Mouse (Mus musculus): ENCODE data around the gene Asdurf. TPM values are rescaled to one million over a fixed set of nuclear protein-coding genes. Genes with fewer than 3 reads are reported as not detected.
"Not testable (repeated sequence)": the region's sequence is repeated elsewhere in the genome, so short reads cannot be mapped to it uniquely, and the experiment has no call there.

Asdurf gene
- 1 to 10 TPM in 1 of 2 experiments, not detected in 1; 6.9 TPM for total RNA-seq (2021)

DNA sequence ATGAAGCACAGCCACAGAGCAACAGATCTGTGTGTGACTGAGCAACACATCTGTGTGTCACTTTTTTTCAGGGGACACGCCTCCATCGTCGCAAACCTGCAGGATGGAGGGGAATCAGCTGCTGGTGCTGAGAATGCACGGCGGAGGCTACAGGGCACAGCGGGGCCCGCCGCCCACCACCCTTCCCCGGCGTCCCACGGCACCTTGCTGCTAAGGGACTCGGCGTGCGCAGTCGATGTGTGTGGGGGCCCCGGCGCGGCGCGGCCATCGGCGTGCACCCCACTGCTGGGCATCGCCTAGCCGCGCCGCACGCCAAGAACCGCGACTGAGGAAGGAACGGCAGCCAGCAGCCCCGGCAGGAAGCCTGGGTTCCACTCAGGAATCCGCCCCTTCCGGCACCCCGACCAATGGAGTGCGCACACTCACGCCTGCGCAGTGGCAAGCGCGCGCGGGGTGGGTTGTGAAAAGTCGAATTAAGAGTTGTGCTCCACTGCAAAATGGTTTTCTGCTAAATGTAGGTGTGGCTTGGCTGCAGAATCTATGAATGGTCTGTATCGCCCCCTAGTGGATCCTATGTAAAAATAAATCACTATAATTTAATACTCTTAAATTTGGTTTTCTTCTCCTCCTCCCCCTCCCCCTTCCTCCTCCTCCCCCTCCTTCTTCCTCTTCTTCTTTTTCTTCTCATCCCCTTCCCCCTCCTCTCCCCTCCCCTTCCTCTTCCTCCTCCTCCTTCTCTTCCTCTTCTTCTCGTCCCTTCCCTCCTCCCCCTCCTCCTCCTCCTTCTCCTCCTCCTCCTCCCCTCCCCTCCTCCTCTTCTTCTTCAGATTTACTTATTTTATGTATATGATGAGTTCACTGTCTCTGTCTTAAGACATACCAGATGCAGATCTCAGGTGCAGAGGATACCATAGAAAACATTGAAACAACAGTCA lies at the start of gene Asdurf, which contains the start of the genes Gm28551 and Asnsd1:
Gene Asdurf, minus strand, starts transcription at position 293 of the 935 bp plus-strand sequence.
Gene Gm28551, minus strand, starts transcription at position 341 of the 935 bp plus-strand sequence.
Gene Asnsd1, minus strand, starts transcription at position 426 of the 935 bp plus-strand sequence.
- peak; percentile 91 to 95 for DNase-seq (ENCODE audit: extremely low spot score in 1 of 2, low spot score in 1 of 2)

DNA sequence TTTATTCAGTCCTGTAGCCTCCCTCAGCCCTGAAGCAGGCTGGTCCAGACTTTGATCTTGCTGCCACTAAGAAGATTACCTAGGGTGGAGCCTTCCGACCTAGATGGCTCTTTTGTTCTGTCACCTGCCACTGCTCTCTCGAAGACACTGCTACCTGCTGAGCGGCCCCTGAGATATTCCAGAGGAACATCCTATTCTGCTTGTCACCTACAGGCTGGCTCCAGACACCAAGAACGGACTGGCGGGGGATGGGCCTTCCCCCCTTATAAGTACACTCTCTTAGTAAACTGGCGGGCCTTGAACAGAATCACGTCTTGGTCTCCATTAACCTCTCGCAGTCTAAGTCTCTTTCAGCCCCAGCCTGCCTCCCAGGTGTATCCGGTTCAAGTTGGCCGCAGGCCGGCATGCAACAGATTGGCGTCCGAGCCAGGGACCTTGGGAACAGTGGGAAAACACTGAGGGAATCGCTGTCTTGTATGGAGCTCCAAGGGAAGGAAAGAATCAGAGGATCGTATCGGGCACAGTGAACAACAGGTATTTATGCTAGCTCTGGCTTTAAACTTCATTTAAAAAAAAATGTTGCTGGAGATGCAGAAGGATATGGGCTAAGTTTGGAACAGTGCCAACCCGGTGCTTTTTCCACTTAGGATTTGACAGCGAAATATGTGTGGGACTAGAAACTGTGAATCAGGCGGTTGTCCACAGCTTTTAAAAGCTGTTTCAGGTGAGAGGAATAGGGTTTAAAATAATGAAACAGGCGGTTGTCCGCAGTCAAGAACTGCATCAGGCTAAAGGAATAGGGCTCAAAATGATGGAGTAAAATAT lies 41.7 kb upstream of the Asdurf start:
- DNase-seq (ENCODE audit: extremely low spot score in 1 of 2, low spot score in 1 of 2), result not testable (repeated sequence)

GRCm38 (mm10) chr1:53388762-53389161 lies 36.3 kb upstream of the Asdurf start:
- no peak for DNase-seq (ENCODE audit: extremely low spot score in 1 of 2, low spot score in 1 of 2)

DNA sequence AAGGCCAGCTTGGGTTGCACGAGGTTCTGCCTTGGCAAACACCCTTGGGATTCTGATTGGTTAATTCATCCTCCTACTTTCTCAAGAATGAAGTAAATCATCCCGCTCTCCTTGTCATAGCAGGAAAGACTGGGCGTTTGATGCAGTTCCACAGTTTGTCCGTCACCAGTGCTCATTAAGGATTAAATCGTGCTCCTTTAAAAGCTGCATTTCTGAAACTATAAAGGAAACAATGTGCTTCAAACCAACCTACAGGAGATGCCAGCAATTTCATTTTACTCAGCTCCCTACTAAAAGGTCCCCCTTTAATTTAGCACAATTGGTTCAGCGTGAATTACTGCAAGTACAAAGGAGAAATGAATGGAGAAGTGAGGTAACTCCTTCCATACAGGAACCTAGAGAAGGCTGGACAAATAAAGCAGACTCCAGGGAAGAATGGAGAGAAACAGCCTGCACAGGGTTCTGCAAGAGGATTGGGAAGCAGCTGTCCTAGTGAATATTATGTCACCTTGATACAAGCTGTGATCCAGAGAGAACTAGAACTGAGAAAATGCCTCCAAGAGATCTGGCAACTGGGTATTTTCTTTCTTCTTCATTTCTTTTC lies 31.8 kb upstream of the Asdurf start:
- no peak for DNase-seq (ENCODE audit: extremely low spot score in 1 of 2, low spot score in 1 of 2)

GRCm38 (mm10) chr1:53377731-53378130 lies 25.3 kb upstream of the Asdurf start:
- DNase-seq (ENCODE audit: extremely low spot score in 1 of 2, low spot score in 1 of 2), result no peak

DNA sequence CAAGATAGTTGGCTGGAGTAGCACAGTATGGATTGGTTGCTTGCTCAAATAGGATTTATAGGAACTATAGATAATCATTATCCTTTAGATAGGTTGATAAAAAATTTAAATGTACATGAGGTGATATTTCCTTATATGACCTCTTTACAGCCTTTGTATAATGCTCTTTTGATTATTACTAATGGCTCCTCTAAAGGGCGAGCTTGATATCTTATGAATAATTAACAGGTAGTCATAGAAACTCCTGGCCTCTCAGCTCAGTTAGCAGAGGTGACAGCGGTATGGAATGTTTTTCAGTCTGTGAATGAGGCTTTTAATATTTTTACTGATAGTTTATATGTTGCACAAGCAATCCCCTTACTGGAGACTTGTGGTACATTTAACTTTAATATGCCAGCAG lies 23.5 kb upstream of the Asdurf start:
- DNase-seq (ENCODE audit: extremely low spot score in 1 of 2, low spot score in 1 of 2), result not testable (repeated sequence)

- DNase-seq (ENCODE audit: extremely low spot score in 1 of 2, low spot score in 1 of 2), result no peak
Measured at GRCm38 (mm10) chr1:53358988-53359387, 6.6 kb upstream of the Asdurf start.

DNA sequence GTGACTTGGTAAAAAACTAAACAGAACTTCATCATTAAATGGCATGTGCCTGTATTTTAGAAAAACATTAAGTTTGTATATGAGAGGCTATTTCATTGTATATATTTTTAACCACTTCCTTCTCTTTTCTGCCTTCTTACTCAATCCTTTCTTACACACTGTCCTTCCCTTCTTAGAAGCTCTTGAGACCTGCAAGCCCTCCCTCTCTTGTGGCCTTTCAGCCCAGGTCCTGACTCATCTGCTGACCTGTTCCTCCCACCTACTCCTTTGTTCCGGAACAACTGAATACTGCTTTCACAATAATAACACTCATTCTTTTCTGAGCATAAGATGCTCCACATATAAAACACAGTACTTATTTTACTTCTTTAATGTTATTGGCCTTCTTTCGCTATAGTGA lies 11.3 kb downstream of the Asdurf start:
- DNase-seq (ENCODE audit: extremely low spot score in 1 of 2, low spot score in 1 of 2), result no peak

- not testable (repeated sequence) for DNase-seq (ENCODE audit: extremely low spot score in 1 of 2, low spot score in 1 of 2)
Measured at GRCm38 (mm10) chr1:53337403-53337802, 15.0 kb downstream of the Asdurf start.

- no peak for DNase-seq (ENCODE audit: extremely low spot score in 1 of 2, low spot score in 1 of 2)
Measured at GRCm38 (mm10) chr1:53335465-53335864, 17.0 kb downstream of the Asdurf start.

GRCm38 (mm10) chr1:53333527-53333926 lies 18.9 kb downstream of the Asdurf start:
- not testable (repeated sequence) for DNase-seq (ENCODE audit: extremely low spot score in 1 of 2, low spot score in 1 of 2)

GRCm38 (mm10) chr1:53324827-53325494 lies 27.5 kb downstream of the Asdurf start:
- no peak for DNase-seq (ENCODE audit: extremely low spot score in 1 of 2, low spot score in 1 of 2)

DNA sequence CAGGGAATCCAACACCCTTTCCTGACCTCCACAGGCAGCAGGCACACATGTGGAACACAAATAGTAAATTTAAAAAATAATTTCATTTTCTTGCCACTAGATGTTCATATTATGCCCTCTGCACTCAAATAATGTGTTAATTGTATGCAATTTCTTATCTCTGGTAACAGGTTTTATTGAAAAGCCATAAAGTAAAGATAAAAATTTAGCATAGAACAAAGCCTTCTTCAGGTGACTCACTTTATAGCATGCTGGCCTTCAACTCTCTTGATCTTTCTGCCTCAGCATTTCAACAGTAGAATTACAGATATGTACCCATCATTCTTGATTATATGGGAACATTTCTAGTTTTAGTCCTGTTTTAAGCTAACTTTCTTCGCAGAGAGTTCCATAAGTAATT lies 28.1 kb downstream of the Asdurf start:
- no peak for DNase-seq (ENCODE audit: extremely low spot score in 1 of 2, low spot score in 1 of 2)

GRCm38 (mm10) chr1:53323254-53323653 lies 29.2 kb downstream of the Asdurf start:
- DNase-seq (ENCODE audit: extremely low spot score in 1 of 2, low spot score in 1 of 2), result no peak

- DNase-seq (ENCODE audit: extremely low spot score in 1 of 2, low spot score in 1 of 2), result no peak
Measured at GRCm38 (mm10) chr1:53321662-53322344, 30.6 kb downstream of the Asdurf start.

- DNase-seq (ENCODE audit: extremely low spot score in 1 of 2, low spot score in 1 of 2), result peak; percentile 69 to 81
Measured at GRCm38 (mm10) chr1:53312989-53313967, 39.1 kb downstream of the Asdurf start, which contains the start of gene Osgepl1. TSS of gene Osgepl1 (plus strand) at chr1:53313624.

DNA sequence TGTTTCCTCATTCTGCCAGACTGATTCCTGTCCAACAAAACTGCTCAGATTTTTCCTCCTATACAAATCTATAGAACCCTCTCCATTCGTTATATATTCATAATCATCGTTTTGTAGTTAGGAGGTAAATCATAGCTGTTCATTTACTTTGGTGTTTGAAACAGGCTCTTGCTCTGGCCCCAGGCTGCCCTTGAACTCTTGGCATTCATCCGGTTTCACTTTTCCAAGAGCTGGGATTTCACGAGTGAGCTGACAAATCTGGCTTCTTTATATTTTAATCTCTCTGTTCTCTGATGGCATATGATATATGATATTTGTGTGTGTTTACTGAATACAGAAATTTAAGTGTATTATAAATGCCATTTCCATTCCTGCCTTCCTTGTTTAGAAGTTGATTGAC lies 51.9 kb downstream of the Asdurf start:
- no peak for DNase-seq (ENCODE audit: extremely low spot score in 1 of 2, low spot score in 1 of 2)

All from layer of hippocampus, postnatal 25 days (tissue).